Mouse (Mus musculus): ENCODE results near the gene 4932438A13Rik.

The 4932438A13Rik gene

GRCm38 (mm10) chr3:36918322-36918721 is 55.4 kb downstream of the 4932438A13Rik start:
- no peak for DNase-seq (ENCODE audit: inconsistent ontology term)

- no peak for DNase-seq (ENCODE audit: inconsistent ontology term)
These were observed 78.7 kb downstream of the 4932438A13Rik start for GRCm38 (mm10) chr3:36941572-36941971.

- peak; percentile 2 for DNase-seq (ENCODE audit: inconsistent ontology term)
These were observed 79.2 kb downstream of the 4932438A13Rik start for GRCm38 (mm10) chr3:36942108-36942507.

GRCm38 (mm10) chr3:36943706-36944105 is 80.8 kb downstream of the 4932438A13Rik start:
- no peak for DNase-seq (ENCODE audit: inconsistent ontology term)

GRCm38 (mm10) chr3:37037979-37038378 is 175.1 kb downstream of the 4932438A13Rik start:
- DNase-seq (ENCODE audit: inconsistent ontology term), result no peak

- no peak for DNase-seq (ENCODE audit: inconsistent ontology term)
These were observed 176.9 kb downstream of the 4932438A13Rik start for GRCm38 (mm10) chr3:37039811-37040210.

- no peak for DNase-seq (ENCODE audit: inconsistent ontology term)
These were observed 188.6 kb downstream of the 4932438A13Rik start for GRCm38 (mm10) chr3:37051491-37051890.

GRCm38 (mm10) chr3:37063406-37063805 is 200.5 kb downstream of the 4932438A13Rik start, which contains the start of gene Adad1:
Adad1 (plus strand) TSS chr3:37063527.
- no peak for DNase-seq (ENCODE audit: inconsistent ontology term)

- DNase-seq (ENCODE audit: inconsistent ontology term), result peak; percentile 22
These were observed 210.3 kb downstream of the 4932438A13Rik start for GRCm38 (mm10) chr3:37073211-37073610.

- no peak for DNase-seq (ENCODE audit: inconsistent ontology term)
These were observed 222.0 kb downstream of the 4932438A13Rik start for GRCm38 (mm10) chr3:37084860-37085259.

- DNase-seq (ENCODE audit: inconsistent ontology term), result no peak
These were observed 227.8 kb downstream of the 4932438A13Rik start for GRCm38 (mm10) chr3:37090721-37091120.
